Mouse (Mus musculus): ENCODE data around the gene Mtmr1. TPM values are rescaled to one million over a fixed set of nuclear protein-coding genes. Genes with fewer than 3 reads are reported as not detected.

Mtmr1 gene
- total RNA-seq, 2 experiments from 2014 or later = 24.7 to 26.2 TPM

GRCm38 (mm10) chrX:71442916-71443315, 78.4 kb downstream of the Mtmr1 start:
- no peak for DNase-seq

GRCm38 (mm10) chrX:71456078-71456737, 91.6 kb downstream of the Mtmr1 start:
- DNase-seq = no peak

GRCm38 (mm10) chrX:71464138-71464826, 99.7 kb downstream of the Mtmr1 start:
- DNase-seq = no peak

- DNase-seq = no peak
Observed at GRCm38 (mm10) chrX:71465417-71465816, 100.9 kb downstream of the Mtmr1 start.

GRCm38 (mm10) chrX:71467491-71467890, 102.9 kb downstream of the Mtmr1 start:
- no peak for DNase-seq

Other genes starting within 250 kb of the Mtmr1 start
- gene Mtm1, start 154.0 kb upstream of the Mtmr1 start, total RNA-seq (2021) = 10 to 100 TPM; 10.8 to 11.5 TPM
- gene Cd99l2, start 128.1 kb downstream of the Mtmr1 start, total RNA-seq (2021) = 10 to 100 TPM; 29.0 to 29.9 TPM
- 10 to 100 TPM; 24.9 to 28.1 TPM for gene Hmgb3, start 191.2 kb downstream of the Mtmr1 start, total RNA-seq (2021)